Mouse (Mus musculus) olfactory bulb, adult 2 months (tissue): ENCODE measurements around the gene 2210011C24Rik.

Source experiments
- CTCF ChIP-seq: fragments of 200-500 bp; IDR thresholded peaks from 2 replicates; pipeline ENCODE4 v1.5.1; 2012; ENCODE audit warnings: low read depth, mild to moderate bottlenecking, low read length, moderate library complexity; ENCODE audit not compliant: insufficient read depth
- POLR2A ChIP-seq: fragments of 200-500 bp; IDR thresholded peaks from 2 replicates; pipeline ENCODE4 v1.6.1; 2012; ENCODE audit warnings: mild to moderate bottlenecking, low read depth, low read length, moderate library complexity; ENCODE audit not compliant: insufficient read depth

- TF ChIP-seq CTCF (no peak), POLR2A (no peak)
These were observed 7.8 kb upstream of the 2210011C24Rik start for GRCm38 (mm10) chr8:84019738-84020137.
